Mouse (Mus musculus): ENCODE measurements around the gene Gm17334.

Gm17334 gene

DNA sequence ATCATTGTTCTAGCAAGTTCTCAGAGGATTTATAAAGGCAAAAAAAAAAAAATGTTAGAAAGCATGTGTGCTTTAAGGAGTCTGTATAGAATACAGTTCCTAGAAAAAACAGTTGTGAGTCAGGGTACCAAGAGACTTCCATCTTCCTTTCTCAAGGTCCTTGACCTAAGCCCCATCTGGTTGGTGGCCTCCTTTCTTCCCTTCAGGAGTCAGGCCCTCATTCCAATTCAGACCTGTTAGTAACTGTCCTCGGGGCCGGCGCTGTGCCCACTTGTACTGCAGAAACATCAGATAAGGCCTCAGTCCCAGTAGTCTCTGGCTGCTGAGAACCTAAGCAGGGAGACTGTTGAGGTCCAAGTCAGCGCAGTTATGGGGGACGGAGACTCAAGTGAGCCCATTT is at the start of gene Gm17334:
Gm17334 (minus strand) TSS at position 101 of the 400 bp plus-strand sequence.
- no peak for DNase-seq

DNA sequence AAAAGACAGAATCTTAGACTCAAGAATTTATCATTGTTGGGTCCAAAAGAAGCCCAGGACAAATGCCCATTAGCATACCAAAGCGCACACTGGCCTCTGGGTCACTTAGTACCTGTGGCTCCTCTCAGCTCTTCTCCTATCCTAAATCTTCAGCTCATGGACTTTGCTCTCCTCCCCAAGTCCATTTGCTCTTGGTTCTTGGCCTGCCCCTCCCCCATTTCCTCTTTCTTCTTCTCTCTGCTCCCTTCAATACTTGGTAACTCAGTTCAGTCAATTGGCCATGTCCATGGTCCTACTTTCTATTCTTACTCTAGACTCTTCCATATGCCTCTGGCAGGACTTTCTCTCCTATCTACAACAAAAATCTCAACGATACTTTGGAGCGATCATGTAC is 49.0 kb upstream of the Gm17334 start:
- DNase-seq, result no peak

DNA sequence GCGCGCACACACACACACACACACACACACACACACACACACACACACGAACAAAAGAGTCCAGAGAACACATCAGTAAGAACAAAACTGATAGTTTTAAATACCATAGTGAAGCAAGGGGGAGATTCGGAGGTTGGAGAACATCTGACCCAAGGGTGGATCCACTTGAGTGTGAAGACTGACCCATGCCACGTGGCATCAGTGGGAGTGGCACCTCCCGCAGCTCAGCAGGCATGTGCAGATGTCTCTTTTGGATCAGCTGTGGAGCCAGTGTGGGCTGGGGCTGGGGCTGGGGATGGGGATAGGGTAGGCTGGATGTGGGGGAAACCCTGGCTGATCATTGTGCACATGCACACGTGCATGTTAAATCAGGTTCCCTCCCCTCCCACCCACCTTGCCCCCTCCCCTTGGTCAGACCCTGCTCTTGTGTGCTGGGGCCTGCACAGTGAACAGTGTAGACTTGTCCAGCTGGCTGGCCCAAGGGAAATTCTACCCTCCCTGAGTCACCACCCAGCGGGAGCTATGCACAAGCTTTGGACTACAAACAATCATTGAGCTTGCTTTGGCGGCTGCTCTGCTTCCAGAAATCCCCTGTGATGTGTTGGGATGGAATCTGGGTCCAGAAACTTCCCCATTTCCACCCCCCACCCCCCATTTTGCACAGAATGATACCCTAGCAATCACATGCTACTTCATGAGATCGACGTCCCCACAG is 48.4 kb upstream of the Gm17334 start:
- no peak for DNase-seq

DNA sequence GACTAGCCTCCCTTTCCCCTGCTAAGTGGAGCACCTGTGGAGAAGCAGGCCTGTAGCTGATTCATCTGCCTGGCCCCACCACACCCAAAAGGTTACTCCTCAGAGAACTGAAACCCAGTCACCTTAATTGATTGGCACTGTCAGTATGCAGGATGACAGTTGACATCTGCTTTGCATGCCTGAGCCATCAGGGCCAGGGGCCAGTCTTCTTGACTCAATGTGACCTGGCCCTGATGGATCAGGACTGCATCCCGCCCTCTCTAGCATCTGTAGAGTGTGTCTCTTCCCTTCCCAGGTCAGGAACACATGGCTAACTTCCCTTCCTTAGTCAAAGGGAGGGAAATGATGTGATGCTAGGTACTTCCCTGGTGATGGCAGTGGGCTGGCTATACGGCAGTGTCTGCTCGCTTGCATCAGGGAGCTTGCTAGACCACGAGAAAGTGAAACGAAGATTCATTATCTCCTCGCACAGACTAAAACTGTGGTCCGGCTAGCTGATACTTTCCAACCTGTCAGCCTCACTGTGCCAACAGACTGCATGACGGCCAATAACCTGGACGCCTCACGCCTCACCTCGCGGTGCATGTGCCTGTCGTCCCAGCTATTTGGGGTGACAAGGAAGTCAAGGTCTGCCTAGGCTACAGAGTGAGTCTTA is 47.7 kb upstream of the Gm17334 start:
- DNase-seq, result no peak

DNA sequence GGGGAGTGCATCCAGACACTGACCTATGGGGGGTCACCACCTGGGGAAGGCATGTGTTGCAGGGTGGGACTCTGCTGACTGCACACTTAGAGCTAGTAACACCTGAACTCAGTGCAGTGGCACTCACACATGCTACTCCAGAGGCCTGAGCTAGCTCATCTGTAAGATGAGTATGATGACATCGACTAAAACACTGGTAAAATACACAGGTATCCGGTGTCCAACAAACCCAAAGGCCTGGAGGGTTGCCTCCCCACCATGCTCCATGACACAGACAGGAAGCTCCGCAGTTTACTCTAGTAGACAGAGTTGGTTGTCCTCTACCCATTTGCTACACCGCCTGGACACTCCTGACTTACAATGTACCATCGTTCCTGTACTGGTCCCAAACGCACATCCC is 46.5 kb upstream of the Gm17334 start:
- no peak for DNase-seq

DNA sequence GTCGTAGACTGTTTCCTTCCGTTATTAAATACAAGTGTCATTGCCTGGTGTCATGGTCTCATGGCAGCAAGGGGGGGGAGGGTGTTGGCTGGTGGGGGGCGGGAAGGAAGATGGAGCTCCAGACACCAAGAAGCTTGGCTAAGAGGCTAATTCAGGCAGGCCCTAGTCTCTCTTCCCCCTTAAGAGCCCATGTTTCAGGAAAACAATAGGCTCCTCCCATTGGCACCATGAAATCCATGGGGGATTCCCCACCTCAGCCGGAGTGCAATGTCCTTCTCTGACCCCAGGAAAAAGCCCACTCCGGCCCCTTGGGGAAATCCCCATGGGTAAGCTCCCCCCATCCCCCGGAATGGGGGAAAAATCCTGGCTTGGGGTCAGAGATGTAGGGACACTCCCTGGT is 45.8 kb upstream of the Gm17334 start:
- no peak for DNase-seq

DNA sequence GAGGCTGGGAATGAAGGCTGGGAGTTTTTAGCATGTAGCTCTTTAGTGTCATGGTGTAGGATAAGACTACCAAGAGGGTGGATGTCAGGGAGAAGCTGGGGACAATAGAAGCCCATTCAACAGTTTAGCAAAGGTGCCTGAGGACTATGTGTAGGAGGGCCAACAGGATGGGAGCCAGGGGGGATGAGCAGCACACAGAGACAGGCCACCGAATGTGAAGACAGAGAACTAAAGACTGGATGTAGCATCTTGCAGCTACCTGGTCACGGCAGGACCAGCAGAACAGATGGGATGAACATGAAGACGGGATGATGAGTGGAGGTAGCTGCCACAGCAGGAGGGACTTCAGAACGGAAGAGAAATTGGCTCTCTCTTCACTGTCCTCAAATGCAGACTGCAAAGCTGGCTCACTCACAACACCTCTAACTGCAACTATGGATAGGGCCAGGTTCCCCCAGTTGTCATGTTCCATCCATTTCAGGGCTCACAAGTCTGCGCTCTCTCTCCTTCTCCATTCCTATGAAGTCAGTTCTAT is 43.9 kb upstream of the Gm17334 start:
- DNase-seq, result no peak

DNA sequence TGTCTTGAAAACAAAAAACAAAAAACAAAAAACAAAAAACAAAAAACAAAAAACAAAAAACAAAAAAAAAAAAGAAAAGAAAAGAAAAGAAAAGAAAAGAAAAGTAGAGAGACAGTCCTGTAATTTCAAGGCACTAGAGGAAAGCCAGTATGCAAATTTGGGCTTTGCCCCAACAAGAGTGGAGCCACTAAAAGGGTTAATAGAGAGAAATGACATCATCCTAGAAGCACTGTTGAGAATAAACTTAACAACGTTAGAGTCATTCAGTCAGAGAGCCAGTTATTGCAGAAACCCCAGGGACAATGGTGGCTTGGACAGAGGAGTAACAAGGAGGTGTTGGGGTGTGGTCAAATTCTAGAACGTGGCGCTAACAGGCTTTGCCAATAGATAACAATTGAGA is 41.8 kb upstream of the Gm17334 start:
- DNase-seq, result no peak

DNA sequence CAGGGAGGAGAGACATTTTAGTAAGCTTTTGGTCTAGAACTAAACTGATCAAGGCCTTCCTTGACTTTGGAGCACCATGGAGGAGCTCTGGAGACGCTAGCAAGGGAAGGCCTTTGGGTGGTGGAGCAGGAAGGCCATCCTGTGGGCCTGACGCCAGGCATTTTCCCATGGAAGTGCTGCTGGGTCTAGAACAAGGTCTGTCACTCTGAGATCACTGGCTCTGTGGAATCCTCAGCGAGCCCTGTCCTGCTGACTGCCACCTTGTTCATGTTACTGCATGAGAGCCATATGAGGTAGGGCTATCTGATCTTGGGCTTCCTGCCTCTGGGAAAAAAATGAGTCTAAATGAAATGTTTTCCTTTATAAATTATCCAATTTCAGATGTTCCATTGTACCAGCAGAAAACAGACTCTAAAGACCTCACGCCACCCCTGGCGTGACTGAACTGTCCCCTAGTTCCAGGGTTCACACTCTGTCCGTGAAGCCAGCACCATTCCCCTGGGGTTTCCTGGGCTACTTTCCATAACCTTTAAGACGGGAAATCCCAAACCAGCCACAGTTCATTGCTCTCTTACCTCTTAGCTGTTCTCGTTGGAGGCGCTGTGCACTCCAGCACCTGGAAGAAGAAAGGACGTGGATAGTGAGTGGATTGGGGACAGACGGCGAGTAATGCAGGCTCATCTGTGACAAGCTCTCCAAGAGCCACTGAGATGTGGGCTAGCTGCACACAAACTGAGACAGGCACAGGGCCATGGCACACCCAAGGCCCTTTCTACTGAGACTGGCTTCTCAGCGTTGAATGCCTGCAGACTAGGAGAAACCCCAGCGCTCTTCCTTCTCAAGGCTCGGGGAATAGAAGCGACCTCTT is 40.2 kb upstream of the Gm17334 start:
- DNase-seq, result no peak

DNA sequence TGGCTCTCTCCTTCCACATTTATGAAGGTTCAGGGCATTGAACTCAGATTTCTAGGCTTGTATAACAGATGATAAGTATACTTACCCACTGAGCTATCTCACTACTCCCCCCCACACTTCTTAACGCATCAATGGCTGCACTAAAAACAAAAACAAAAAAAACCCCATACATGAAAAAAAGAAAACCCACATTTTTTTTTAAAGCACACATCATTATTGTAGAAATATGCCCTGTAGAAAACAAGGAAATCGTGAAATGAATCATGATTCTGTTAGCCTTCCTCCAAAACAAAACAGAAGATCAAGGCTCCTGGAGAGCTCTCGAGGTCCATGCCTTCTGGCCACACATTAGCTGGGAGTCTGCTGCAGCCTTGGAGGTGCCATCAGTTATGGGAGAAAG is 38.3 kb upstream of the Gm17334 start:
- no peak for DNase-seq

DNA sequence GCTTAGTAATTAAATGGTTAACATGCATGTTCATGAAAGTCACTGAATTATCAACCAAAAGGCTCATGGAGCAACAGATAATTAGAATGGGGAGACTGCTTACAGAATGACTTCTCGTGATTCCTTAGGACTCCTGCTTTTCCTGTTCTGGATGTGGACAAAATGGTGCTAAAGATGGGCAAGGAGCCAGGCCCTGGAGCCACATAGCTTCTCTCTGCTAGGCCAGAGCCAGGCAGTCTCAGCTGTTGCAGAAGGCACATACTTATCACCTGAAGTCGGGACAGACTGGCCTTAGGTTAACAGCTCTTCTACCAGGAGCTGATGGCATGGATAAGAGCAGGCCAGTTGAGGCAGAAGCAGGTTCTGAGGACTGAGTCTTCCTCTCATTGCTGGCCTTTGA is 37.8 kb upstream of the Gm17334 start:
- DNase-seq, result no peak

DNA sequence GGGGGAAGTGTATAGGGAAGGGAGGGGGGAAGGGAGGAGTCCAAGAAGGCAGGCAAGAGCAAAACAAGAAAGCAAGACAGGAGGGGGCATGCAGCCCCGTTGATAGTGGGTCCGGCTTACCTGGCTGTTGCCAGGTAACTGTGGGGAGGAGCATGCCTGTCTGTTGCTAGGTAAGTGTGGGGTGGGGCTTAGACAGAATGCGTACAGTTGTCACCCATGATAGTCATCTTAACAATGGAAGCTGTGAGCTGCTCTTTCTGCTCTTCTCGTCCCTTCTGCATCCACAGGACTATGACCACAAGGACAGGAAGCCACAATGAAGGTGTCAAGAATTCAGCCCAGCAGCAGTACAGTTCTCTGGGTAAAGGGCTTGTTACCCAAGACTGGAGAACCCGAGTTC is 37.2 kb upstream of the Gm17334 start:
- DNase-seq, result no peak

DNA sequence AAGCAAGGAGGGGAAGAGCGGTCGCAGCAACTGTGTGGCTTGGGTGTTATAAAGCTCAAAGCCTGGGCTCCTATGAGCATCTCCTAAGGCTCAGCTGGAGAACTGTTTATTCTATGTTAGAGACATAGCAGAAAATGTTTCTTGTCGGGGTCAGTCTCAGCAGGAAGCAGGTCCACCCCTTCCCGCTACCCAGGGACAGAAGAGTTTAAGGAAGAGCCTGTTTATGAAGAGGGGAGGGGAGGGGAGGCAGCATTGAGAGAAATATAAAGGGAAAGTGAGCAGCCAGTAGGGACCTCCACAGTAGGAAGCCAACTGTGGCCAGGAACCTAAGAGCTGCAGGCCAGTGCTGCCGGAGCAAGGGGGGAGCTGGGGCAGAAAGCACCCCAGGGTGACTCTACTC is 36.4 kb upstream of the Gm17334 start:
- no peak for DNase-seq

DNA sequence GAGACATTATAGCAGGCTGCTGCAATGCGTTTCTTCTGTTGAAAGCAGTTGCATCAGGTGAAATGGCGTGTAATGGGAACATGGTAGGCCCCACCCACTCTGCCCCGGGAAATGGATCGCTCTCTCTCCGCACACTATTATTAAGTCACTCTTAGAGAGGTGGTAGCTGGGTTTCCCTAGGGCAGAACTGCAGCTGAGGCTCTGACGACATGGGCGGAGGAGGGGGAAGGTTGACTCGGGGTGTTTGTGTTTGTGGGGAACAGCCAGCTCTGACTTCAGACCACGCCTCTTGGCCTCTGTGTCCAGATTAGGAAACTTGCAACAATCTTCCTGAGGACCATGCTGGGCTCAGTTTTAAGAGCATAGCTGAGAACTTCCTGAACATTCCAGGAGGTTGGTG is 32.8 kb upstream of the Gm17334 start:
- no peak for DNase-seq

DNA sequence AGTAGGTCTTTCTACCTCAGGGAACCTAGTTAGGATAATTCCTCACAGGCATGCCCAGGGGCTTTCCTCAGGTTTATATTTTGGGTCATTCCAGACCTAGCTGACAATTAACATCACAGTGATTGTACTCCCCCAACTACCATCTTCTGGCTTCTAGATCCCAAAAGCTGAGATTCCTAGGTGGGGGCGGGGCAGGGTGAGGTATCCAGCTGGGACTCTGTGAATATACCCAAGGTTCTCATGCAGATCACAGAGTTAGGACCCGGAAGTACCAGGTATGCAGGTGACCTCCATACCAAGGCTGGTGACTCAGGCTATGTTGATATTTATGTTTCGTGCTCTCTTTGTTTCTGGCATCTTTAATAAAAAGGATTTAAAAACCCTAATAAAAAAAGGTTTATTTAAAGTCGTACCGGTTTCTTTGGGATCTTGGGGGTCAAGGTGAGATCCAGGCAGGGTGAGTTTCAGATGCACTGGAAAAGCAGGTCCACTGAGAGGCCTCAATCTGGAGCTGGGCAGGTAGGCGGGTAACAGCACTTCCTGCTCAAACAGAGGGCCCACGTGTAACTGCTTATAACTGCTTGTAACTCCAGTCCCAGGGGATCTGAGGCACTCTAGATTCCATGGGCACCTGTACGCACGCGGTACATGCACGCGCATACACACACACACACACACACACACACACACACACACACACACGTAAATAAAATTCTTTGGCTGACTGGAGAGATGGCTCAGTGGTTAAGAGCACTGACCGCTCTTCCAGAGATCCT is 31.8 kb upstream of the Gm17334 start:
- no peak for DNase-seq

DNA sequence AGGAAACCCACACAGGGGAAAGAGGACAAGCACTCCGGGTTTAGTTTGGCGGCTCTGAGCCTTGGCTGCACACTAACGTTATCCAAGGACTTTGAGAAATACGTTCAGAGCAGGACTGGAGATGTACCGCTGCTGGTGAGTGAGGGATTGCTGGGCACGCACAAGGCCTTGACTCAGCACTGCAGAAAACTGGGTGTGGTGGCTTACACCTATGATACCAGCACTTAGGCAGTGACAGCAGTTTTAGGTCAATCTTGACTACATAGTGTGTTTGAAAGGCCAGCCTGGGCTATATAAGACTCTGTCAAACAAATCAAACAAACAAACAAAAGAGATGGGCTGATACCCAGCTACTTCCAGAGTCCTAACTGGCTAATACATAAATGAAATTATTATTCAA is 30.5 kb upstream of the Gm17334 start:
- DNase-seq, result no peak

DNA sequence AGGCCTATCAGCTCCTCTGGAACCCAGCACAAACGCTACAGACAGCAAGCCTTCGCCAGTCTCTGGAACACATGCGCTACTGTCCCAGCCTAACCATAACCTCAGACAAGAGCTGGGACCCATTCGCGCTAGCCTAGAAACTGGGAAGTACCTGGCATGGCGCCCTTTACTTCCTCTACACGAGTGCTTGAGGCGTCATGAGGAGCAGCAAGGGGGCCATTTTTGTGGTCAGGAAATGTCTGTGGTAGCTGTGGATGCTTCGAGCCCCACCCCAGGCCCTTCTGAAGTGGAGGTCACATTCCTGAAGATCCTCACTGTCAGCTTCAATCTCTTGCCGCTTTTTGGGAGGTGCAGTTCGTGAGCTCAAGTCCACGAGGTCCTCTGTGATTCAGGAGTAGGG is 30.1 kb upstream of the Gm17334 start:
- DNase-seq, result no peak

DNA sequence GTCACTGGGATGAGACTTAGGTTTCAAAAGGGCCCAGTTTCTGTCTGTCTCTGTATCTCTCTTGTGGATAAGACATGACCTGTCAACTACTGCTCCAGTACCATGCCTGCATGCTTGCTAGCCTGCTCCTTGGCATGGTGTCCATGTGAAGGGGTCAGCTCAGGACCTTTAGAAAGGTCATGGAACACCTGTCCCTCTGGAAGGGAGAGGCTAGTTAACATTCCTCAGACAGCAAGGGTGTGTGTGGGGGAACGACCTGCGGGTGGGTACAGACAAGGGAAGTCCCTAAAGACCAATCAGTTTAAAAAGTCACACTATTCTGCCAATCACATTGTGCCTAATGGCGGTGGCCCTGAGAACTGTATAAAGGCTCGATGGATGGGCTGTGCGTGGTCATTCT is 28.0 kb upstream of the Gm17334 start:
- DNase-seq, result no peak

DNA sequence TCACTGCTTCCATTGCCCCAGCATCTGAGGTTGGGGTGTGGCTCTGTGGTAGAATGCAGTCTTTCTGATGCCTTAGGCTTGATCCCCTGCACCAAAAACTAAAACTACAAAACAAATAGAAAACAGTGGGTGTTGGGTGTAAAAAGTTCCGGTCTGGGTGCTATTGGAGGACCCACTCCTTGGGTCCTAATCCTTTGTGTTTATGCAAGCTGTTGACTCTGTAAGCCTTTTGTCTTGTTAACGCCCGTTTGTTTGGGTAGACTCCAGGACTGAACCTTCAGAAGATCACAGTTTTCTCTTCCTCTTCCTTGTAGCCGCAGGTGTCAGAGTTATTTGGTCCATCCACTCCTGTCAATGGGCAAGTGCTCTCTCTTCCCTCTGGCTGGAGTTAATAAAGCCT is 27.0 kb upstream of the Gm17334 start:
- DNase-seq, result no peak

DNA sequence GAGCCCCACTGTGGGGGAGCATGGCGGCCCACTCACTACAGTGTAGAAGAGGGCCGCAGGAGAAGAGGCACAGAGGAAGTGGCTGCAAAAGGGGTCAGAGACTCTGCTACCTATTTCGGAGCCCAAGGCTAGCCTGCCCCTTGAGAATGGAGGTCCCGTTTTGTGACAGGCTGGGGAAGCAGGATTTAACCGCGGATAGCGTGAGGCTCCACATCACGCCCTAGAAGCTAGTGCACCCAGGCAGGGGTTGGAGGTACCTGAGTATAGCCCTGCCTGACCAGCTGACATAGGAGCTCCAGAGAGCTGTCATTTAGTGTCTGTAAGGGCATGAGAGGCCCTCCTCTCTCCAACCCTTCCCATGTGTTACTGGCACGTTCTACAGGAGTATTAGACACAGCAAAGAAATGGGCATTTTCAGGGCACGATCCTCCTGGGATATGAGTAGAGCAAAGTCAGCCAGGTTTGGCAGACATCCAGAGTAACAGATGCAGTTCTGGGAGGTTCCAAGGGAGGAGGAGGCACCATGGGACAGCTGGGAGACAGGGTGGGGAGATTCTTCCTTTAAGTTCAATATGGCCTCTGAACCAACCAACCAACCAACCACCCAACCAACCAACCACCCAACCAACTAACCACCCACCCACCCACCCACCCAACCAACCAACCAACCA is 25.2 kb upstream of the Gm17334 start:
- no peak for DNase-seq

DNA sequence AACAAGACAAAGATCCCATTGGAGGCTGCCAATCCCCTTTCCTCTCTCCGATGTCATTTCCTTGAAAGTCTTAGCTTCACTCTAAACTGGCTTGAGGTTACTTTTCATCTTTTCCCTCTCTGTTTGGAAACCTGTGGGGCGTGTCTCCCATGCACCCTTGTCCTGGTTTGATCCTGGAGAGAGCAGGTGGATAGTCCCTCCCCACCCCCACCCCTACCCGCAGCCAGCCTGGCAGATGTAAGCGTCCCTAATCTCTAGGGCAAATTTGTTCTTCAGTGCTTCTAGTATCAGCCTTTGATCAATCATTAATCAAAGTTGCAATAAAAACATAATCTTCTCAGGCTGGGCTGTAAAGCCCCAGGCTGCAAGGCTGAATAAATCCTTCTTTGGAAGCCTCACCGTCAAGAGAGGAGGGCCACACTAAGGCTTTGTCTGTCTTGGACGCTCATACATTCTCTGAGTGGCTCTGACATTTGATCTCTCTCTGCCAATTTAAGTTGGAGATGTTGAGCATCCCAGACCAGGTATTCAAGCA is 24.5 kb upstream of the Gm17334 start:
- DNase-seq, result no peak

Data from thymus, postnatal 14 days (tissue).